Mouse (Mus musculus) stomach, postnatal 0 days (tissue): Measurements from ENCODE around the gene Creld2.

Experiments used
- CTCF ChIP-seq: IDR thresholded peaks from 2 replicates; pipeline ENCODE4 v1.5.1; 2016; ENCODE audit warnings: antibody characterized with exemption, low read depth, mild to moderate bottlenecking, moderate library complexity
- EP300 ChIP-seq: optimal IDR thresholded peaks from 2 replicates; pipeline ENCODE3; 2016; ENCODE audit warnings: antibody characterized with exemption

- TF ChIP-seq CTCF = no peak
- no peak for TF ChIP-seq EP300
Observed at GRCm38 (mm10) chr15:88857361-88857760, 37.9 kb downstream of the Creld2 start.
